ENCODE assay signal across 1 mouse cellular context in the genomic region with DNA sequence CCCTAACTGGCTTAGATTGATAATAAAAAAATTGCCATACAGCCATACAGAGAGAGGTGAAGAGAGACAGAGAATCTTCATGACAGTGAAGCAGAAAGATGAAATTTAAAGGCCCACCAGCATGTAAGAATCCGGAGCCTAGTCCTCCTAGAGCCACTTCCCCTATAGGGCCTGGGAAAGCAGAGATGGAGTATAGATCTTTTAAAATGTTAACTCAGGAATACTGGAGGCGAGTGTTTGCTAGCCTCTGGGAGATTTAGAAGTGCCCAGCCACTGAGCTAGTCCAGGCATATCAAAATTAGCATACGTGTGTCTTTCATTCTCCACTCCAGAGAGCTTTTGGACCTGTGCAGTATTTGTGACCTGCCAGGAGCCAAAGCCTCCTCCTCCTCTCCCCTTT.
TF ChIP-seq lines count a peak whose summit lies in the region.

No protein-coding gene starts in this region.

TF ChIP-seq in CH12.LX, 34 proteins besides CTCF, POLR2A, EP300 and RAD21 (continued from another document):
- TF ChIP-seq ZC3H11A (IDR thresholded peaks at IDR 0.05; ENCODE audit: low read depth, low read length): no peak
- no peak for TF ChIP-seq NELFE (IDR thresholded peaks at IDR 0.05; ENCODE audit: low read depth, low read length)
- no peak for TF ChIP-seq MAFK (IDR thresholded peaks at IDR 0.05; ENCODE audit: insufficient replicate concordance, low read length)
- no peak for TF ChIP-seq UBTF (IDR thresholded peaks at IDR 0.05; ENCODE audit: low read depth, low read length)
- no peak for TF ChIP-seq MEF2A (IDR thresholded peaks at IDR 0.05; ENCODE audit: borderline replicate concordance, low read depth, low read length)
- TF ChIP-seq ELF1 (IDR thresholded peaks at IDR 0.05; ENCODE audit: low read depth, low read length): no peak
- 0 out of 2 replicates have a peak, but pooled peaks have one; percentile 7 for TF ChIP-seq MXI1 (IDR thresholded peaks at IDR 0.05; ENCODE audit: low read depth, low read length)
- TF ChIP-seq USF1 (IDR thresholded peaks at IDR 0.05; ENCODE audit: low read depth, low read length): no peak
- no peak for TF ChIP-seq IRF4 (IDR thresholded peaks at IDR 0.05; ENCODE audit: low read depth, low read length)
- peak; percentile 51; the same call in 1 of the 2 replicates for TF ChIP-seq SIN3A (IDR thresholded peaks at IDR 0.05; ENCODE audit: low read length)
- TF ChIP-seq ETS1 (conservative IDR thresholded peaks at IDR 0.05; ENCODE audit: low read depth, low read length): no peak
- TF ChIP-seq ZMIZ1 (IDR thresholded peaks at IDR 0.05; ENCODE audit: low read depth, low read length): no peak
- TF ChIP-seq JUN (IDR thresholded peaks at IDR 0.05; ENCODE audit: insufficient read depth, low read depth, low read length): no peak
